Mouse (Mus musculus) embryo, embryonic 11 days (tissue): ENCODE data around the gene Dhfr.

ENCODE experiments used
- DNase-seq: peaks from one replicate; pipeline ENCODE4 v3.0.0-alpha.2; 2015

Dhfr gene

DNA sequence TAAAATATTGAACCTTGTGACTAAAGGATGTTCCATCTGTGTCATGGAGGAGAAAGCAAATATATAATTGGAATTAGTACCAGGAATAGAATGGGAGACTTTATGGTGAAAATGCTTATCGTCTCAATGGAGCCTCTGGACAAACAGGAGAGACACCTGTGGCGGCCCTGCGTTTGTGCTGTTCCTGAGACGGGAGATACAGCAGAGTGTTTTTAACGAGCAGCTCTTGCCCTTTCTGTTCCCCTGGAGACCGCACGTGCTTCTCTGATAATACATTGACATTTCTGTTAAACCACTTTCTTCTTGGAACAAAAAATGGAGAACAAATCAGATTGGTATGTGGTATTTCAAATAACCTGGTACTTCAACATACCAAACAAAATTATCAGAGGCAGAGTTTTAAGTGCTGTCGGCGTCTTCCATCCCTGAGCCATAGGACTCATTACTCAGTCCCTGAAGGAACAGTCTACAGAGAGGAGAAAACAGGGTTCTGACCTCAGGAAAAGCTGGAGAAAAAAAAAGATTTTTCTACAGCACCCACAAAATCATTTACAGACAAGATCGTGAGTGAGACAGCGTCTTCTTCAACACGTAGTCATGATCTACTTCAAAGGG, 38.6 kb downstream of the Dhfr start:
- no peak for DNase-seq

DNA sequence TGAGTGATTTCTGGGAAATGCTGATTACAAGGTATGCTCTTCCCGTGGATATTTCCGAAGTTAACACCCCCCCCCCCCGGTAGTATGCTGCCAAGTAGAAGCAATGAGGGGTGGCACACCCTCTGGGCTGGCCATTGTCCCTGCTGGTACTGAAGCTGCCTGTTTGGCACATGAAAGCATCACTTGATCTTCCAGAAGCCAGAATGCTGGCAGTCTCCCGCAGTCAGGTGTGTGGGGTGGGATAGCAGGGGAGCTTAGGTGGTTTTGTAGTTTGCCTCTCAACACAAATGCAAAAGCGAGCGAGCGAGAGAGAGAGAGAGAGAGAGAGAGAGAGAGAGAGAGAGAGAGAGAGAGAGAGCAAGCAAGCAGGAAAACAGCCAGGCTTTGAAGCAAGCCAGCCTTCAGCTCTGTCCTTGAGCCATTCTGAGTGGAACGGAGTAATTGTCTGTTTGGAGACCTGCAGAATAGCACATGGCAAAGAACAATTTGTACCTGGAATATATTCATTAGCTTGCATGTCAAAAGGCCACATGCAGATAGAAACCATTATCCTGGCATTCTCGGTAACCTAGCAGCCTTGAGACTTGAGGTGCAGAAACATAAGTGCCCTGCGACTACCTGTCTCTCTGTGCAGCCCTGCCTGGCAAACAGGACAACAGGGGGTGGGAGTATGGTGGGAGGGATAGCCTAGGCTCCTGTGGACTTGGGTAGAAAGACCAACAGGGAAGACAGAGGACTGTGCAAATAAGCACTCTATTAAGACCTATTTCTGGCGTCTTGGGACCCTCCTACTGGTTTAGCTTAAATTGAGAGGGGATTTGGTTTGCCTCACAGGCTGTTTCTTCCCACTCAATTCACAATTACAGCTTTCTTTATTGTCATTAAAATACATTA, 44.2 kb downstream of the Dhfr start:
- DNase-seq: no peak

DNA sequence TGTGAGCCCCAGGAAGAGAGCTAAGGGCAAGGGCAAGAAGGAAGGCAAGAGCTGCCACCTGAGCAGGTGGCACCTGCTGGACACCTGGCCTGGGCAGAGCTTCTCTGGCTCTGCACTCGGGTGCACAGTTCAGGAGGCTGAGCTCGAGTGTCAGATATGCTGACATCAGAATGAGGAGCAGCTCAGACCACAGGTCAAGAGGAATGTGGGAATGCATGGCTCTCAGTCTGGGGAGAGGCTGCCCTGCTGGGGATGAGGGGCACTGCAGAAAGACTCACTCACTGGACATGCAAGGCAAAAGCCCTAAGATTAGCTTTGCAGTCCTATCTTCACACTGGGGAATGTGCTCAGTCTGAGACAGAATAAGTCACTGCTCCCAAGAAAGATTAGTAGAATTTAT, 47.5 kb downstream of the Dhfr start:
- DNase-seq: no peak

DNA sequence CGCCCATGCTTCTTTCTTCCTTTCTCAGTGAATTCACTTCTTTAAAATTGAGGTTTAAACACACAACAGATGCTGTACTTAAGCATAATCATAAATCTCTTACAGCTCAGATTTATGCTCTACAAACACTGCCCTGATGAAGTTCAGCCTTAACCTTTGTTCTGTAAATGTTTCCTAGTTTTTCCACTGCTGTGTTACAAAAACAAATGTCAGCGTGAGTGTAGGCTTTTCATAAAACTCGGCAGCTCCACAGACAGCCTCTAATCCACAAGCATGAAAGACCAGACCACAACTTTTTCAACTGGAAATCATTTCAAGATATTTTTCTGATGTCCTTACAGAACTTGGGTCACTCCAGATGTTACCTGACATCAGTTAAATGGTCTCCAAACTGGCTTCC, 49.0 kb downstream of the Dhfr start:
- DNase-seq: no peak

DNA sequence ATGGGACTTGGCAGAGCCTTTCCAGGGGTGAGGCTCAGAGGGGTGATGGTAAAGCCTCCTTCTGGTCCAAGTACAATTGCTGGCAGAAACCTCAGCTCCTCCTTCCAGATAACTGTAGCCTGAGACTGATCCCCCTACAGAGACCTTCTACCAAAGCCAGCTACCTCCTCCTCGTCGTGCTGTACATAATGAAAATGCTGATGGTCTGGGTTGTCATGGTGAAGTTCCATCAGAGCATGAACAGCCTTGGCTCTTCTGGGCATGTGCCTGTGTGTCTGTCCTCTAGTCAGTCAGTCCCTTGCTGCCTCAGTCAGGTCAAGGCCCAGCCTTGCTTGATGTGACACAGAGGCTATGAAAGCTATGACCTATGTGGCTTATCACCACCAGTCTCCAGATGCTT, 56.0 kb downstream of the Dhfr start:
- no peak for DNase-seq

DNA sequence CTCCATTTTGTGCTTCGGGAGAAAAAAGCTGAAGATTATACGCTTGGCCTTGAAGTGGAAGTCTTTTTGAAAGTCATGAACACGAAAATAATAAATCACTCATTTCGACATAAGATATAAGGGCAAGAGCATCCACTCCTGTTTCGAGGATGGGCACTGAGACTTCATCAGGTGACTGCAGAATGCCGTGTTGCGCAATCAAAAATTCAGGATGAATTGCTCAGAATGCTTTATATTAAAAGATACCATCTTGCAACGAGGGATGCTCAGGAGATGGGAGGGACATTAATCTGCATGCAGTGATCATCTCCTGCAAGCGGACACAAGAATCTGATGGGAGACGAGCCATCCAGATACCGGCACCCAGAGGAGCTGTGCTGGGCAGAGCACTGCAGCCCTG, 65.1 kb downstream of the Dhfr start:
- no peak for DNase-seq

DNA sequence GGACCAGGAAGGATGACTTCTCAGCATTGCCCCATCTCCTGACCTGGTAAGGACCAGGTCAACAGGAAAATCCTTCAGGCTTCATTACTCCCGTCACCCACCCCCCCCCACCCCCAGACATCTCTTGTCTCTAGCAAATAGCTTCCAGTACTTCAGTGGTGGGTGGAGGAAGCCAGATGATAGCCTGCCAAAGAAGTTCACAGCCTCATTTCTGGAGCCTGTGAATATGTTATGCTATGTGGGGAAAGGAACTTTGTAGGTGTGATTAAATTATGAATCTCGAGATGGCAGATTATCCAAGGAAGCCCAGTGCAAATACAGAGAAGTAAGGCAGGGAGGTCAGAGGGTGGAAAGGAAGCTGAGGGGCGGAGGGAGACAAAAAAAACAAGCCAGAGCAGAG, 69.2 kb downstream of the Dhfr start:
- DNase-seq: no peak

DNA sequence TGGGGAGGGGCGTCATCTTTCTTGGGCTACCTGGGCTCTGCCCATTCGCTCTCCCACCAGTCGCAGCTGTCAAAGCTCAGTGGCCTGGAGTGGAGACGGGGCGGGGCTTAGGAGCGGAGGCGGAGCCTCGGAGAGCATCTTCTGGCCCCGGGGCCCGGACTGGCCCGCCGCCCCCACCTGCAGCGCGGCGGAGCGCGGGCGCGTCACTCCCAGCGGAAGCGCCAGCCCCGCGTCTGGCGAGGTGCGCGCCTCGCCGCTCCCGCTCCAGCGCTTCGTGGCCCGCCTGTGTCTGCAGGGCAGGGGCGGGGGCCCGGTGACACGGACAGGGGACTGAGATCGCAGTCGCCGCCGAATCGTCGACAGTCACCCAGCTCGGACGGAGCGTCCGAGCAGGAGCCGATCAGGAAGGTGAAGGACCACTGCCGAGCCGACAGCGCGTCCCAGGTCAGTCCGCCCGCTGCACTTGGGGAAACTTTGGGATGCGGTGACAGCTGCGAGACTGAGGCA, 71.3 kb downstream of the Dhfr start, which contains the start of gene Ankrd34b:
Ankrd34b (plus strand) TSS at position 139 of the 507 bp plus-strand sequence.
- DNase-seq: peak; percentile 72

DNA sequence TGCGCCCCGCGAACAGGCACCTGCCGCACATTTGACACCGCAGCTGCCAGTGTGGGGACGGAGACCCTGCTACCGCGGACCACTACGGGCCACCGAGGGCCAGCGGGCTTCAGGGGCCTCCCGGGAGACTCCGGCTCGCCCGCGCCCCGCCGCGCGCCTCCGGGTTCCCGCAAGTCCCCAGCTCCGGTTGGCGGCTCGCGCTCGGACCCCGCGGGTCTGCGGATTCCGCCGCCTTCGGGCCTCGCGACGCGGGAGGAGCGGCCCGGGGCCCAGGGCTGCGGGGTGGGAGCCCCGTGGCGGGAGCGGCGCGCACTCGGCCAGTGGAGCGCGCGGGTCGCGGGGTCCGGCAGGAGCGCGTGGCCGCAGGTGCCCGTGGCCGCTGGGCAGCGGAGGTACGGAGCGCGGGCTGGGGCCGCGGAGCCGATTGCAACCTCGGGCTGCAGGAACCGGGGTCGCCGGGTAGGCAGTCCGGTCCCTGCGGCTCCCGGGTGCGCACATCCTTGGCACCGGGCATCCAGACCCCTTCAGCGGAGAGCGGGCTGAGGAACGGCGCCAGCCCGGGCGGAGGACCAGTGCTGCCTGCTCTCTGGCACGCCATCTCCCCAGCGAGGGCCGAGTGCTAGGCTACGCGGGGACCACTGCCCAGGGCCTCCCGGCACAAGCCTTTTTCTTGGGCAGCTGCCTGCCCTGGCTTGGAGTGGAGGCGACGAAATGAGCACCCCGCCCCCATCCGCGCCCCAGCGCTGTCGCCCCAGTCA, 71.9 kb downstream of the Dhfr start:
- DNase-seq: peak; percentile 48

DNA sequence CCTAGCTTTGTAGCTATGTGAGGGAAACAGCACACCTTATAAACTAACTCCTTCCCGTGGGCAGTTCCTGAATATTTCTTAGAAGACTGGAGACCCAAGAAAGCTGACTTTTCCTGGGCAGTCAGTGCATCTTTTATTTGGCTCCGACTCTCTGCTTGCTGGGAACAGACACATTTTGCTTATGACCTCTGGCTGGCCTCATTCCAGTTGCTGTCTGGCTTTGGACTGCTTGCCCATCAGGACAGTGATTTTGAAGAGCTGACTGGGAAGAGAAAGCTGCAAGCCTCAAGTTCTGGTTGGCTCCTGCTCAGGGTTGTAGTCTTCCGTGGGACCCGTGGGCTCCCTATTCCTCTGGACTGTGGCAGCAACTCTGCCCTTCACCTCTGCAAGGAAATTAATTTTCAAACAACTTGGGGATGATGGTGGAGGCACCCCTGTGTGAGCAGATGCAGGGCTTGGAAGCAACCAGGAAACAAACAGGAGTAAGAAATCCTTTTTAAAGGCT, 72.9 kb downstream of the Dhfr start:
- no peak for DNase-seq
